Mouse (Mus musculus) testis, adult 2 months (tissue): ENCODE results near the gene Ociad1. TPM values are rescaled to one million over a fixed set of nuclear protein-coding genes. Genes with fewer than 3 reads are reported as not detected.

Experiments
- H3K27ac ChIP-seq: fragments of 200-500 bp; 2 replicates; pipeline ENCODE4 v1.5.1; 2012; ENCODE audit warnings: low read depth, low read length; ENCODE audit not compliant: control insufficient read depth, insufficient read depth
- H3K27me3 ChIP-seq: fragments of 200-500 bp; 2 replicates; pipeline ENCODE4 v1.6.1; 2012; ENCODE audit warnings: mild to moderate bottlenecking, low read length, moderate library complexity; ENCODE audit not compliant: control insufficient read depth, insufficient read depth
- H3K36me3 ChIP-seq: fragments of 200-500 bp; 2 replicates; pipeline ENCODE4 v1.6.1; 2012; ENCODE audit warnings: mild to moderate bottlenecking, low read length; ENCODE audit not compliant: control insufficient read depth, insufficient read depth
- H3K4me1 ChIP-seq: fragments of 200-500 bp; 2 replicates; pipeline ENCODE4 v1.6.1; 2012; ENCODE audit warnings: low read length; ENCODE audit not compliant: control insufficient read depth, insufficient read depth
- H3K4me3 ChIP-seq: fragments of 200-500 bp; 2 replicates; pipeline ENCODE4 v1.5.1; 2012; ENCODE audit warnings: low read depth, mild to moderate bottlenecking, low read length, moderate library complexity, mixed read lengths; ENCODE audit not compliant: control insufficient read depth
- CTCF ChIP-seq: fragments of 200-500 bp; IDR thresholded peaks from 2 replicates; pipeline ENCODE4 v1.5.1; 2012; ENCODE audit warnings: low read depth, mild to moderate bottlenecking, inconsistent platforms, low read length, moderate library complexity; ENCODE audit not compliant: control insufficient read depth, insufficient read depth, insufficient replicate concordance
- POLR2A ChIP-seq: fragments of 200-500 bp; IDR thresholded peaks from 2 replicates; pipeline ENCODE4 v1.6.1; 2012; ENCODE audit warnings: low read depth, mild to moderate bottlenecking, inconsistent platforms, low read length, moderate library complexity; ENCODE audit not compliant: control insufficient read depth
- polyA plus RNA-seq: library from polyadenylated mRNA; depleted of rRNA; stranded (reverse); fragments of >200 nt; gene quantifications from 2 replicates; pipeline ENCODE4 v1.2.3, GENCODE M21; 2012

Ociad1 gene
- polyA plus RNA-seq, 1 experiment, result 60.4 TPM

DNA sequence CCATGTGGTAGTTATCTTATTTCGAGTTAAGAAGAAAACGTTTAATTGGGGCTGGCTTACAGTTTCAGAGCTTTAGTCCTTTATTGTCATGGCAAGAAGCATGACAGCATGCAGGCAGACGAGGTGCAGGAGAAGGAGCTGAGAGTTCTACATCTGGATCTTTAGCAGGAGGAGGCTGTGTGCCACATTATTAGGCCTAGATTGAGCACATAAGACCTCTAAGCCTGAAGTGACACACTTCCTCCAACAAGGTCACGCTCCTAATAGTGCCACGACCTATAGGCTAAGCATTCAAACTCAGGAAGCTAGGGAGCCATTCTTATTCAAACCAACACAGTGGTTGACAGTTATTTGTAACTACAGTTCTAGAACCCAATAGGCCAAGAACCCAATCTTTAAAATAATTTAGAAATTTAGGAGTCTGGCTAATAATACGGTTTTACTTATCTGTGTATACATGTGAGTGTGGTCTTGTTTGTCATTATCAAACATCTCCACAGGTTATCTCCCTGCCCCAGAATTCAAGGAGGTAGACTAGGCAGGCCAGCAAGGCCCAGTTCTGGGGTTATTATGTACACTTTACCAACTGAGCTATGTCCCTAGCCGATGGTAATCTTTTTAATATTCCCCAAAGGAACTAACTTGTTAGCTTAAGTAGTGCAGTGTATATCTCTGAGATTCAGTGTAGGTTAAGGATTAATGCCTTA is 9.2 kb downstream of the Ociad1 start:
- H3K4me1 ChIP-seq, result no peaks in the 10 kb centered on the region
- no peaks in the 10 kb centered on the region for H3K27me3 ChIP-seq
- no peak overlapping the region for H3K27ac ChIP-seq
- TF ChIP-seq POLR2A (no peak), CTCF (no peak)
- no peak overlapping the region for H3K4me3 ChIP-seq
- peaks cover 4% of the 10 kb centered on the region for H3K36me3 ChIP-seq

DNA sequence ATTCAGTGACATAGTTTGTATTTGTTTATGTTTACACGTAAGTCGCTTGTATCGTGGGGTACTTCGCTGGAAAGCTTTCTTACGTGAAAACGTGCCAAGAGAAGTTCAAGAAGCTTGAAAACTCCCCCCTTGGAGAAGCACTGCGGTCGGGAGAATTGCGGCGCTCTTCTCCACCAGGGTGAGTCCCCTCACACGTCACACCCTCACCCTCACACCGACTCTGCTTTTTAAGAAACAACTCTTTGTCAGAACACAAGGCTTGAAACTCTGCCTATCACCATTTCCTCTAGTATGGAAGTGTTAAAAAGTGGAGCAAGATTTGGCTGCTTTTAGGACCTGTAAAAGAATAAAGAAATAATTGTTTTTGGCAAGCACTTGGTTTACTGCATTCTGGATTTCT is 11.9 kb downstream of the Ociad1 start:
- Histone ChIP-seq H3K36me3 (peaks cover 4% of the 10 kb centered on the region), H3K4me3 (no peak overlapping the region), H3K27me3 (no peaks in the 10 kb centered on the region), H3K27ac (no peak overlapping the region), H3K4me1 (no peaks in the 10 kb centered on the region)
- no peak for TF ChIP-seq POLR2A

DNA sequence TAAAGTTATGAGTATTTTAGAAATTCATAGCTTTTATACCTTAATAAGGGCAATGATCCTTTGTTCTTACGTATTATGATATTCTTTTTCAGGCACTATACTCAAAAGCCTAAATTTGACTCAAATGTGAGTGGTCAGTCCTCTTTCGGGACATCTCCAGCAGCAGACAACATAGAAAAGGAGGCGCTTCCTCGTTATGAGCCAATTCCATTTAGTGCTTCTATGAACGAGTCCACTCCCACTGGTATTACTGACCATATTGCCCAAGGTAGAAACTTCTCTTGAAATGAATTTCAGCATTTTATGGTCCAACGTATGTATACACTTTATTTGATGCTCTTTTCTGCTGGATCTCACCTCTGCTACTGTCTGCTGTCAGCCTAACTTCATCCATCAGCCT is 13.9 kb downstream of the Ociad1 start:
- no peaks in the 10 kb centered on the region for H3K4me1 ChIP-seq
- no peak overlapping the region for H3K4me3 ChIP-seq
- H3K36me3 ChIP-seq, result peaks cover 4% of the 10 kb centered on the region
- no peak for TF ChIP-seq CTCF
- TF ChIP-seq POLR2A, result no peak
- no peak overlapping the region for H3K27ac ChIP-seq
- no peaks in the 10 kb centered on the region for H3K27me3 ChIP-seq

DNA sequence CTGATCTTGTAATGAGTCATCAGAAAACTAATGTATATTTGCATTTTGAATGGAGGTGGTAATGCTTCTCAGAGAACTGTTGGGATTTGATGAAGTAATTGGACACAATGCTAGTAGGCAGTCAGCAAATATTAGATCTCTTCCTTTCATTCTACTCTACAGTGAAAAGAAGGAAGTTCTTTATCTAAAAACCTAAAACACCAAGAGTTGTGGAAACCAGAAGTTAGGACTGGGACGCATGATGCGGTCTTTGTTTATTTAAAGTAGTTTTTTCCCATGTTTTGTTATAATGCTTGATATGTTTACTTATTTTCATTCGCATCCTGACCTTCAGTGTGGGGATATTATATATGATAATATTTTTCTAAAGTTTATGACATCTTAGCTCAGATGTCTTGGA is 14.7 kb downstream of the Ociad1 start:
- Histone ChIP-seq H3K4me3 (no peak overlapping the region), H3K27me3 (no peaks in the 10 kb centered on the region), H3K36me3 (peaks cover 3% of the 10 kb centered on the region), H3K27ac (no peak overlapping the region), H3K4me1 (no peaks in the 10 kb centered on the region)
- no peak for TF ChIP-seq CTCF
- no peak for TF ChIP-seq POLR2A

DNA sequence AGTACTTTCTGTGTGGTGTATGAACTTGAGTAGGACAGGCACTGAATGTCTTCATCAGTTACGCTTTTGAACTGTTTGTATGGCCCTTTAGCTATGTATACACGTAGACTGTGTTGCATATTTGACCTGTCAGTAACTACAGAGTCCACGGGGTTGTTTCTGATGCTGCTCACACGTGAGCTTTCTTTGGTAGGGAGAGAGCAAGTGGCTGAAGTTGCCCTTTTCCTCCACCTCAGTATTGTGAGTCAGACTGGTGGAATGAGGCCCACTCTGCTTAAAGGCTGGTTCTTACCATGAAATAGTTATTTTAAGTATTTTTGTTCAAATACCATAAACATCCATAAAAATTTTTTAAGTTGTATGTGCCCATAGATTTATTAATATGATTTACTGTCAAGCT is 16.9 kb downstream of the Ociad1 start:
- Histone ChIP-seq H3K4me1 (no peaks in the 10 kb centered on the region), H3K27ac (no peak overlapping the region), H3K27me3 (no peaks in the 10 kb centered on the region), H3K36me3 (peaks cover 1% of the 10 kb centered on the region; the same call in 1 of the 2 replicates), H3K4me3 (no peak overlapping the region)
- TF ChIP-seq CTCF (no peak), POLR2A (no peak)

DNA sequence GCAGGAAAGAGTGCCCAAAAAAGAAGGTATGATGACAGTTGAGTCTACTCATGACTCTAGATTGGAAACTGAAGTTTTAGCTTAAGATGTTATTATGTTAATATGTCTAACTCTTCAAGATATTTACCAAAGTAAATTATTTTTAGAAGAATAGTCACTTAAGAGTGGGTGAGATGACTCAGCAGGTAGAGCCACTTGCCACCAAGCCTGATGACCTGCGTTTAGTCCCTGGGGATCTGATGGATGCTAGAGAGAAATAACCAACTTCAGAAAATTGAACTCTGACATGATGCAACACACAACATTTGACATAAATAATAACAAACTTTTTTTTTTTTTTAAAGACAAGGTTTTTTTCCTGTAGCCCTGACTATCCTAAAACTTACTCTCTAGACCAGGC is 17.8 kb downstream of the Ociad1 start:
- no peaks in the 10 kb centered on the region for H3K27me3 ChIP-seq
- no peak for TF ChIP-seq CTCF
- no peak for TF ChIP-seq POLR2A
- no peak overlapping the region for H3K4me3 ChIP-seq
- no peaks in the 10 kb centered on the region for H3K4me1 ChIP-seq
- no peak overlapping the region for H3K27ac ChIP-seq
- H3K36me3 ChIP-seq, result peaks cover 1% of the 10 kb centered on the region; the same call in 1 of the 2 replicates

DNA sequence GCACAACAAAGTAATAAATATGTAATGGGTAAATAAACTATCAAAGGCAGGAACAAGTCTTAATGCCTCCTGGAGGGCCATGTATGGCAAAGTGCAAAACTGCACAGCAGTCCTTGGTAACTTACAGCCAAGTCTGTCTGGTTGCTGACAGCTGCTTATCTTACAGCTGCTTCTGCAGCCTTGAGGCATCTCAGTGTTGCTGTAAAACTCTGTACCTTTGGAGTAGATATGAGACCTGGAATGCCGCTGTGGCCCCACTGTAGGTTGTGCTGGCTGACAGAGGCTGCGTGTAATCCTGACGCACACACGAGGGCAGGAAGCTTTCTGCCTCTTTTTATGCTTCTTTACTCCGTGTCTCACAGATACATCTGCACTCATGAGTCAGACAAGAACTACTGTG is 18.9 kb downstream of the Ociad1 start:
- Histone ChIP-seq H3K36me3 (no peaks in the 10 kb centered on the region; the same call in 1 of the 2 replicates), H3K27me3 (no peaks in the 10 kb centered on the region), H3K4me3 (no peak overlapping the region), H3K4me1 (no peaks in the 10 kb centered on the region), H3K27ac (no peak overlapping the region)
- TF ChIP-seq CTCF, result no peak

DNA sequence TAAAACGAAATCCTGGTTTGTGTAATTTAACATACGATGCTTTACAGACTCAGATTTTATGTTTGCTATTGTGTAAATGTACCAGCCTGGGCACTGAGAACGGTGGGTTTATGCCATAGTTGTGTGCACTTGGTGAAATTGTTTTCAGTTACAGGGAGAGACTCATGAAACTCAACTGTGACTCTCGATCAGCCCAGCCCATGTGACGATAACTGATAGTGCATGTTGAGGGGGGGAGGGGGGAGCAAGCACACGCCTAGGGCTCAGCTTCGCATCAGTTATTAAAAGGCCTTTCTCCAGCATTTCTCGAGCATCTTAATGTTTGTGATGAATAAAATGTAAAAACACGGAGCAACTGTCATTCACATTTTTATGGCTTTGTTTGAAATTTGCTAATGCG is 21.0 kb downstream of the Ociad1 start:
- Histone ChIP-seq H3K27ac (no peak overlapping the region), H3K4me1 (no peaks in the 10 kb centered on the region), H3K4me3 (no peak overlapping the region), H3K36me3 (no peaks in the 10 kb centered on the region; the same call in 1 of the 2 replicates), H3K27me3 (no peaks in the 10 kb centered on the region)
- no peak for TF ChIP-seq POLR2A
